Mouse (Mus musculus): ENCODE measurements around the gene Pcca. TPM values are rescaled to one million over a fixed set of nuclear protein-coding genes. Genes with fewer than 3 reads are reported as not detected.

Gene Pcca
- total RNA-seq, 4 experiments from 2014 or later, result 35.3 to 45.7 (median 40.5) TPM

- no peak for DNase-seq (ENCODE audit: low spot score in 2 of 2)
Measured at GRCm38 (mm10) chr14:122917676-122918075, 383.6 kb downstream of the Pcca start.

GRCm38 (mm10) chr14:122920011-122920410, 385.9 kb downstream of the Pcca start:
- no peak for DNase-seq (ENCODE audit: low spot score in 2 of 2)

- DNase-seq (ENCODE audit: low spot score in 2 of 2), result no peak
Measured at GRCm38 (mm10) chr14:122936460-122936859, 402.3 kb downstream of the Pcca start.

Other genes starting within 250 kb of the Pcca start
- gene Gm5089, start 83.2 kb upstream of the Pcca start, total RNA-seq (2022), result under 1 TPM in 3 of 4 experiments, not detected in 1; 0.19 to 0.59 (median 0.41) TPM
- gene Zic5, start 68.6 kb upstream of the Pcca start, total RNA-seq (2022), result 1 to 10 TPM; 2.2 to 6.1 (median 3.5) TPM
- 10 to 100 TPM; 20.3 to 25.7 (median 21.7) TPM for gene Zic2, start 58.9 kb upstream of the Pcca start, total RNA-seq (2022)
- gene Gm10837, start 43.7 kb upstream of the Pcca start, total RNA-seq (2022), result not detected

Measured in left cerebral cortex, adult 8-10 months (tissue).